Comparison of ENCODE assay signal across 26 mouse cellular contexts in genomic region chr13:46227486-46227885, GRCm38 (mm10). TPM values are rescaled to one million over a fixed set of nuclear protein-coding genes. Genes with fewer than 3 reads are reported as not detected.
DNase-seq lines count a peak whose midpoint lies in the region; TF ChIP-seq lines count a peak whose summit lies in the region.
"Had no signal": no experiment of that assay in that cellular context is flagged by ENCODE, and none has a peak within 500 bp of the region (broad histone marks: within the 10 kb centered on the region; RNA-seq: fewer than 3 reads in every experiment).

No protein-coding gene starts in this region.

- no peak for TF ChIP-seq CTCF in gastrocnemius, adult 2 months (IDR thresholded peaks at IDR 0.05)
- no peak for TF ChIP-seq CTCF in layer of hippocampus, adult 2 months (conservative IDR thresholded peaks at IDR 0.05)

- H3K4me3 ChIP-seq in gastrocnemius, adult 2 months, result no peak overlapping the region
- H3K4me3 ChIP-seq in layer of hippocampus, adult 2 months, result no peak overlapping the region
- H3K4me3 ChIP-seq: embryonic facial prominence, embryonic 13.5 days; forebrain, embryonic 10.5 days; heart, embryonic 15.5 days; limb, embryonic 10.5 days; limb, embryonic 15.5 days; midbrain, embryonic 13.5 days; neural tube, embryonic 13.5 days had no signal

- H3K27ac ChIP-seq in gastrocnemius, adult 2 months, result peak overlapping the region; percentile 82
- no peak overlapping the region for H3K27ac ChIP-seq in layer of hippocampus, adult 2 months
- H3K27ac ChIP-seq: embryonic facial prominence, embryonic 13.5 days; forebrain, embryonic 10.5 days; heart, embryonic 15.5 days; hindbrain, embryonic 14.5 days; limb, embryonic 10.5 days; limb, embryonic 15.5 days; liver, embryonic 14.5 days; macrophage; midbrain, embryonic 13.5 days; neural tube, embryonic 13.5 days had no signal

- DNase-seq in gastrocnemius, adult 2 months, result no peak
- DNase-seq in gastrocnemius, postnatal 36 days, result no peak
- DNase-seq in layer of hippocampus, adult 2 months (ENCODE audit: low spot score in 2 of 2), result peak; percentile 44 to 60
- DNase-seq in layer of hippocampus, adult 9-10 months (ENCODE audit: low spot score), result no peak
- DNase-seq in right cerebral cortex, adult 2 months (ENCODE audit: low spot score in 2 of 2), result peak; percentile 46 to 47
- DNase-seq in right cerebral cortex, postnatal 10 days (ENCODE audit: low spot score in 2 of 2), result no peak
- DNase-seq in liver, result no peak
- DNase-seq: cerebellum, adult 18-20 months; lung, adult 2 months had no signal

- intact Hi-C loops in gastrocnemius, adult 2 months (cut with DNase I), result no loop called here
- intact Hi-C loops in gastrocnemius, postnatal 36 days (cut with DNase I), result no loop called here

RNA-seq across cellular contexts. Expression of gene Stmnd1, which starts 46.0 kb away (rescaled TPM):
- under 1 TPM; 0.17 to 0.18 TPM for total RNA-seq in gastrocnemius, adult 2 months (2021)
- under 1 TPM in 1 of 2 experiments, not detected in 1; 0.30 TPM for total RNA-seq in gastrocnemius, postnatal 36 days (2021)
- not detected for total RNA-seq in layer of hippocampus, adult 2 months (2021)
- total RNA-seq: adrenal gland, postnatal 14 days; common myeloid progenitor, adult 5-6 weeks; gastrocnemius, adult 18-20 months; hematopoietic stem cell, adult 5-6 weeks; left cerebral cortex, adult 8-10 months; megakaryocyte-erythroid progenitor cell, adult 5-6 weeks; MEL had no signal

Comparison
In these comparisons a context has a peak if more than half of its experiments do, and no peak if none do; other contexts are left out.
1. DNase-seq: peak in layer of hippocampus, adult 2 months (2 of 2) and right cerebral cortex, adult 2 months (2 of 2); none in gastrocnemius, adult 2 months (single experiment), gastrocnemius, postnatal 36 days (0 of 2), layer of hippocampus, adult 9-10 months (single experiment), right cerebral cortex, postnatal 10 days (0 of 2) and liver (single experiment).